Mouse (Mus musculus): ENCODE measurements around the gene Serpina3b. TPM values are rescaled to one million over a fixed set of nuclear protein-coding genes. Genes with fewer than 3 reads are reported as not detected.
"Not testable (repeated sequence)": the region's sequence is repeated elsewhere in the genome, so short reads cannot be mapped to it uniquely, and the experiment has no call there.

The Serpina3b gene
- total RNA-seq (2021), result not detected
- long read RNA-seq, experiment 1, result 0 reads
- long read RNA-seq, experiment 2, result 0 reads

GRCm38 (mm10) chr12:104127696-104128095 lies at the start of gene Serpina3b:
Gene Serpina3b, plus strand, starts transcription at chr12:104127996.
- TF ChIP-seq CTCF (IDR thresholded peaks at IDR 0.05), result no peak
- Histone ChIP-seq H3K27ac (no peak within 1 kb of the TSS), H3K4me3 (no peak within 1 kb of the TSS)
- no peak for DNase-seq
- intact Hi-C loops (cut with DNase I), result no loop called here

- Histone ChIP-seq H3K27ac (no peak overlapping the region), H3K4me3 (no peak overlapping the region)
- intact Hi-C loops (cut with DNase I), result no loop called here
- no peak for TF ChIP-seq CTCF (IDR thresholded peaks at IDR 0.05)
- DNase-seq, result no peak
Observed at GRCm38 (mm10) chr12:104090119-104090518, 37.7 kb upstream of the Serpina3b start.

- H3K4me3 ChIP-seq, result no peak overlapping the region
- TF ChIP-seq CTCF (IDR thresholded peaks at IDR 0.05), result no peak
- no peak overlapping the region for H3K27ac ChIP-seq
- intact Hi-C loops (cut with DNase I), result no loop called here
- DNase-seq, result no peak
Observed at GRCm38 (mm10) chr12:104091303-104091702, 36.5 kb upstream of the Serpina3b start.

- TF ChIP-seq CTCF (IDR thresholded peaks at IDR 0.05), result no peak
Observed at GRCm38 (mm10) chr12:104100768-104101167, 27.0 kb upstream of the Serpina3b start, which contains the start of gene Serpina5. Gene Serpina5, plus strand, starts transcription at chr12:104101113.

GRCm38 (mm10) chr12:104105847-104106246 lies 21.9 kb upstream of the Serpina3b start:
- TF ChIP-seq CTCF (IDR thresholded peaks at IDR 0.05), result no peak
- no peak for DNase-seq
- intact Hi-C loops (cut with DNase I), result no loop called here
- Histone ChIP-seq H3K4me3 (no peak overlapping the region), H3K27ac (no peak overlapping the region)

More at GRCm38 (mm10) chr12:104100768-104101167, 27.0 kb upstream of the Serpina3b start, which contains the start of gene Serpina5:
- Histone ChIP-seq H3K4me3 (no peak within 1 kb of the TSS), H3K27ac (no peak within 1 kb of the TSS)
- intact Hi-C loops (cut with DNase I), result no loop called here
- no peak for DNase-seq

GRCm38 (mm10) chr12:104106919-104107318 lies 20.9 kb upstream of the Serpina3b start:
- no peak overlapping the region for H3K27ac ChIP-seq
- no peak overlapping the region for H3K4me3 ChIP-seq
- TF ChIP-seq CTCF (IDR thresholded peaks at IDR 0.05), result no peak
- intact Hi-C loops (cut with DNase I), result no loop called here
- DNase-seq, result no peak

GRCm38 (mm10) chr12:104108507-104108906 lies 19.3 kb upstream of the Serpina3b start:
- no peak overlapping the region for H3K27ac ChIP-seq
- H3K4me3 ChIP-seq, result no peak overlapping the region
- no peak for DNase-seq
- intact Hi-C loops (cut with DNase I), result no loop called here
- TF ChIP-seq CTCF (IDR thresholded peaks at IDR 0.05), result no peak

GRCm38 (mm10) chr12:104112333-104112732 lies 15.5 kb upstream of the Serpina3b start, which contains the start of gene Serpina3a:
Gene Serpina3a, plus strand, starts transcription at chr12:104112724.
- H3K4me3 ChIP-seq; H3K27ac ChIP-seq; intact Hi-C loops (cut with DNase I); DNase-seq: not testable (repeated sequence)

- no peak for TF ChIP-seq CTCF (IDR thresholded peaks at IDR 0.05)
- no peak for DNase-seq
- intact Hi-C loops (cut with DNase I), result no loop called here
- no peak overlapping the region for H3K27ac ChIP-seq
- no peak overlapping the region for H3K4me3 ChIP-seq
Observed at GRCm38 (mm10) chr12:104114921-104115579, 12.7 kb upstream of the Serpina3b start.

GRCm38 (mm10) chr12:104123097-104123496 lies 4.7 kb upstream of the Serpina3b start:
- TF ChIP-seq CTCF (IDR thresholded peaks at IDR 0.05), result no peak
- no peak for DNase-seq
- no peak overlapping the region for H3K4me3 ChIP-seq
- intact Hi-C loops (cut with DNase I), result no loop called here
- no peak overlapping the region for H3K27ac ChIP-seq

GRCm38 (mm10) chr12:104123996-104124395 lies 3.8 kb upstream of the Serpina3b start:
- DNase-seq, result no peak
- Histone ChIP-seq H3K27ac (no peak overlapping the region), H3K4me3 (no peak overlapping the region)
- no peak for TF ChIP-seq CTCF (IDR thresholded peaks at IDR 0.05)
- intact Hi-C loops (cut with DNase I), result no loop called here

GRCm38 (mm10) chr12:104125021-104125560 lies 2.7 kb upstream of the Serpina3b start:
- DNase-seq, result no peak
- Histone ChIP-seq H3K27ac (no peak overlapping the region), H3K4me3 (no peak overlapping the region)
- intact Hi-C loops (cut with DNase I), result no loop called here
- TF ChIP-seq CTCF (IDR thresholded peaks at IDR 0.05), result no peak

- no peak for DNase-seq
- no peak for TF ChIP-seq CTCF (IDR thresholded peaks at IDR 0.05)
- Histone ChIP-seq H3K27ac (no peak overlapping the region), H3K4me3 (no peak overlapping the region)
- intact Hi-C loops (cut with DNase I), result no loop called here
Observed at GRCm38 (mm10) chr12:104131041-104131440, 3.2 kb downstream of the Serpina3b start.

- no peak for TF ChIP-seq CTCF (IDR thresholded peaks at IDR 0.05)
- DNase-seq, result no peak
- intact Hi-C loops (cut with DNase I), result no loop called here
- Histone ChIP-seq H3K4me3 (no peak overlapping the region), H3K27ac (no peak overlapping the region)
Observed at GRCm38 (mm10) chr12:104138216-104138615, 10.4 kb downstream of the Serpina3b start.
